Mouse (Mus musculus) liver, embryonic 14.5 days (tissue): Measurements from ENCODE around the gene Megf8.

Experiments used
- CTCF ChIP-seq: IDR thresholded peaks from 2 replicates; pipeline ENCODE4 v1.5.1; 2016; ENCODE audit warnings: antibody characterized with exemption, low read depth, control low read depth
- EP300 ChIP-seq: IDR thresholded peaks from 2 replicates; pipeline ENCODE4 v1.6.1; 2016; ENCODE audit warnings: antibody characterized with exemption, low read depth

DNA sequence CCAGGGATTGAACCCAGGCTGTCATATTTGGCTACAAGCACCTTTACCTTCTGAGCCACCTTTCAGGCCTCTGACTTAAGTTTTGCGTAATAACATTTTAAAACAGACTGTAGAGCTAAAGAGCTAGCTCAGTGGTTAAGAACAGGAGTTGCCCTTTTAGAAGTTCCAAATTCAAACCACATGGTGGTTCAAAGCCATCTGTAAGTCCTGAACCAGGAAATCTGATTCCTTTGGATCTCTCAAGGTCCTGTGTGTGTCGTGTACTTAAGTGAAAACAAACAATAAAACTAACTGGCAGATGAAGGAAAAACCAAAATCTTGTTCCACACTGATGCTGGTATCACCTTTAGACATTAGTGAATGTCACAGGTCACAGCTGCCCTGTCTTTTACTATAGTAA is 84.6 kb downstream of the Megf8 start:
- TF ChIP-seq CTCF = no peak
- TF ChIP-seq EP300 = no peak
